Mouse (Mus musculus) layer of hippocampus, adult 9-10 months (tissue): ENCODE results near the gene Ran.
"Not testable (repeated sequence)": the region's sequence is repeated elsewhere in the genome, so short reads cannot be mapped to it uniquely, and the experiment has no call there.

Source experiments
- DNase-seq: peaks from one replicate; pipeline ENCODE4 v3.0.0; 2022; ENCODE audit warnings: low spot score

Ran gene

GRCm38 (mm10) chr5:129019497-129020299 lies at the start of gene Ran:
Gene Ran (plus strand): TSS chr5:129020069.
- DNase-seq: peak; percentile 73

- DNase-seq: no peak
These were observed 49.0 kb upstream of the Ran start for GRCm38 (mm10) chr5:128970878-128971277.

GRCm38 (mm10) chr5:128971298-128971697 lies 48.6 kb upstream of the Ran start:
- DNase-seq: peak; percentile 71

- no peak for DNase-seq
These were observed 43.6 kb upstream of the Ran start for GRCm38 (mm10) chr5:128976266-128976665.

GRCm38 (mm10) chr5:128977466-128977865 lies 42.4 kb upstream of the Ran start:
- DNase-seq: not testable (repeated sequence)

GRCm38 (mm10) chr5:128978957-128979356 lies 40.9 kb upstream of the Ran start:
- no peak for DNase-seq

- DNase-seq: no peak
These were observed 39.0 kb upstream of the Ran start for GRCm38 (mm10) chr5:128980857-128981256.

- DNase-seq: no peak
These were observed 38.3 kb upstream of the Ran start for GRCm38 (mm10) chr5:128981607-128982006.

GRCm38 (mm10) chr5:128984536-128984935 lies 35.3 kb upstream of the Ran start:
- no peak for DNase-seq

GRCm38 (mm10) chr5:128985946-128986345 lies 33.9 kb upstream of the Ran start:
- DNase-seq: no peak

- no peak for DNase-seq
These were observed 32.5 kb upstream of the Ran start for GRCm38 (mm10) chr5:128987141-128987954.

GRCm38 (mm10) chr5:129000706-129001468 lies 19.0 kb upstream of the Ran start:
- no peak for DNase-seq

GRCm38 (mm10) chr5:129002571-129003011 lies 17.3 kb upstream of the Ran start:
- no peak for DNase-seq

GRCm38 (mm10) chr5:129005416-129005815 lies 14.5 kb upstream of the Ran start:
- DNase-seq: no peak

- no peak for DNase-seq
These were observed 13.7 kb upstream of the Ran start for GRCm38 (mm10) chr5:129006031-129006788.

- no peak for DNase-seq
These were observed 12.5 kb upstream of the Ran start for GRCm38 (mm10) chr5:129007105-129007957.

GRCm38 (mm10) chr5:129008008-129008407 lies 11.9 kb upstream of the Ran start:
- no peak for DNase-seq

GRCm38 (mm10) chr5:129008412-129008826 lies 11.4 kb upstream of the Ran start, which contains the start of gene Stx2:
Gene Stx2 (minus strand): TSS chr5:129008574.
- peak; percentile 72 for DNase-seq

- no peak for DNase-seq
These were observed 10.3 kb upstream of the Ran start for GRCm38 (mm10) chr5:129009577-129009976.

GRCm38 (mm10) chr5:129010937-129011336 lies 8.9 kb upstream of the Ran start:
- DNase-seq: no peak
